Mouse (Mus musculus): Measurements from ENCODE around the gene Slc17a9. TPM values are rescaled to one million over a fixed set of nuclear protein-coding genes. Genes with fewer than 3 reads are reported as not detected.
A peak's percentile ranks its signal among the peaks of the same experiment; 100 is the strongest.

Slc17a9 gene
- total and polyA plus RNA-seq, 3 experiments: 6.7 to 16.1 TPM; not detected in 1

- Histone ChIP-seq H3K9ac (ENCODE audit: control insufficient read depth, low read depth, low read length, poor library complexity, severe bottlenecking) (no peak overlapping the region), H3K4me3 (ENCODE audit: control insufficient read depth in 1 of 2, insufficient read depth in 1 of 2, low read depth in 2 of 2, low read length in 2 of 2) (no peak overlapping the region), H3K4me1 (ENCODE audit: control insufficient read depth in 1 of 2, insufficient read depth in 2 of 2, low read length in 2 of 2) (peaks cover 12 to 30% of the 10 kb centered on the region in 2 experiments), H3K9me3 (replicated peaks; ENCODE audit: insufficient read depth, low read length) (no peaks in the 10 kb centered on the region), H3K36me3 (ENCODE audit: control insufficient read depth in 1 of 2, insufficient read depth in 2 of 2, low read length in 2 of 2) (peaks cover 35 to 36% of the 10 kb centered on the region in 2 experiments), H3K79me2 (ENCODE audit: control insufficient read depth, insufficient read depth, low read length, poor library complexity) (peaks cover 41% of the 10 kb centered on the region), H3K27ac (ENCODE audit: control insufficient read depth, low read depth, low read length) (no peak overlapping the region), H3K27me3 (ENCODE audit: control insufficient read depth in 1 of 2, insufficient read depth in 2 of 2, low read length in 2 of 2) (no peaks in the 10 kb centered on the region)
- no peak for DNase-seq (ENCODE audit: low read depth, low spot score)
- no peak for TF ChIP-seq ELF1 (IDR thresholded peaks at IDR 0.05; ENCODE audit: low read depth, low read length)
- TF ChIP-seq HCFC1 (IDR thresholded peaks at IDR 0.05; ENCODE audit: low read depth, low read length): no peak
- no peak for TF ChIP-seq NELFE (IDR thresholded peaks at IDR 0.05; ENCODE audit: low read depth, low read length)
- TF ChIP-seq GATA1 (IDR thresholded peaks at IDR 0.05; ENCODE audit: low read depth, low read length): no peak
- TF ChIP-seq GABPA (IDR thresholded peaks at IDR 0.05; ENCODE audit: low read depth, low read length): no peak
- TF ChIP-seq ZNF384 (IDR thresholded peaks at IDR 0.05; ENCODE audit: low read depth, low read length): no peak
- TF ChIP-seq ETS1 (IDR thresholded peaks at IDR 0.05; ENCODE audit: low read depth, low read length): no peak
- TF ChIP-seq MAZ (IDR thresholded peaks at IDR 0.05; ENCODE audit: low read depth, low read length): no peak
- TF ChIP-seq POLR2AphosphoS2 (IDR thresholded peaks at IDR 0.05; ENCODE audit: low read length): no peak
- TF ChIP-seq CTCF (IDR thresholded peaks at IDR 0.05 in 2 of 3, conservative IDR thresholded peaks at IDR 0.05 in 1 of 3; ENCODE audit: control insufficient read depth in 1 of 3, insufficient read depth in 1 of 3, low read depth in 2 of 3, low read length in 3 of 3, poor library complexity in 1 of 3, severe bottlenecking in 1 of 3): no peak
Observed at GRCm38 (mm10) chr2:180689841-180690240, 35.2 kb upstream of the Slc17a9 start.

GRCm38 (mm10) chr2:180692630-180693029 lies 32.4 kb upstream of the Slc17a9 start:
- DNase-seq (ENCODE audit: low read depth, low spot score): peak; percentile 93
- Histone ChIP-seq H3K27me3 (ENCODE audit: control insufficient read depth in 1 of 2, insufficient read depth in 2 of 2, low read length in 2 of 2) (no peaks in the 10 kb centered on the region), H3K79me2 (ENCODE audit: control insufficient read depth, insufficient read depth, low read length, poor library complexity) (peaks cover 63% of the 10 kb centered on the region), H3K36me3 (ENCODE audit: control insufficient read depth in 1 of 2, insufficient read depth in 2 of 2, low read length in 2 of 2) (peaks cover 22 to 53% of the 10 kb centered on the region in 2 experiments), H3K9me3 (replicated peaks; ENCODE audit: insufficient read depth, low read length) (no peaks in the 10 kb centered on the region), H3K27ac (ENCODE audit: control insufficient read depth, low read depth, low read length) (peak overlapping the region; percentile 85), H3K9ac (ENCODE audit: control insufficient read depth, low read depth, low read length, poor library complexity, severe bottlenecking) (peak overlapping the region; percentile 41; the same call in 1 of the 2 replicates), H3K4me1 (ENCODE audit: control insufficient read depth in 1 of 2, insufficient read depth in 2 of 2, low read length in 2 of 2) (peaks cover 19 to 34% of the 10 kb centered on the region in 2 experiments), H3K4me3 (ENCODE audit: control insufficient read depth in 1 of 2, insufficient read depth in 1 of 2, low read depth in 2 of 2, low read length in 2 of 2) (peak overlapping the region in 1 of 2 experiments; percentile 31; a peak in 1 of 4 replicates)
- TF ChIP-seq MYB (IDR thresholded peaks at IDR 0.05; ENCODE audit: low read depth, low read length) (peak; percentile 81), ZC3H11A (IDR thresholded peaks at IDR 0.05; ENCODE audit: low read depth, low read length) (no peak), ELF1 (IDR thresholded peaks at IDR 0.05; ENCODE audit: low read depth, low read length) (peak; percentile 25; the same call in 1 of the 2 replicates), JUND (IDR thresholded peaks at IDR 0.05; ENCODE audit: low read depth, low read length) (peak; percentile 42; the same call in 1 of the 2 replicates), TBP (IDR thresholded peaks at IDR 0.05; ENCODE audit: low read depth, low read length) (peak; percentile 94), RCOR1 (IDR thresholded peaks at IDR 0.05; ENCODE audit: low read depth, low read length) (peak; percentile 91), MAX (IDR thresholded peaks at IDR 0.05; ENCODE audit: low read length) (no peak), CHD1 (IDR thresholded peaks at IDR 0.05; ENCODE audit: low read depth, low read length) (no peak), UBTF (IDR thresholded peaks at IDR 0.05; ENCODE audit: borderline replicate concordance, insufficient read depth, low read depth, low read length) (0 out of 2 replicates have a peak, but pooled peaks have one; percentile 74), ZNF384 (IDR thresholded peaks at IDR 0.05; ENCODE audit: low read depth, low read length) (no peak), TCF12 (IDR thresholded peaks at IDR 0.05; ENCODE audit: low read depth, low read length) (peak; percentile 93), SIN3A (IDR thresholded peaks at IDR 0.05; ENCODE audit: low read length) (peak; percentile 82), TAL1 (IDR thresholded peaks at IDR 0.05; ENCODE audit: low read length) (peak; percentile 85), EP300 (IDR thresholded peaks at IDR 0.05; ENCODE audit: low read depth in 1 of 2, low read length in 2 of 2) (peak; percentile 89), KAT2A (conservative IDR thresholded peaks at IDR 0.05; ENCODE audit: low read depth, low read length) (no peak), ETS1 (IDR thresholded peaks at IDR 0.05; ENCODE audit: low read depth, low read length) (peak; percentile 88), MXI1 (IDR thresholded peaks at IDR 0.05; ENCODE audit: low read depth, low read length) (peak; percentile 76), ZMIZ1 (IDR thresholded peaks at IDR 0.05; ENCODE audit: low read depth, low read length) (no peak), GATA1 (IDR thresholded peaks at IDR 0.05; ENCODE audit: low read depth, low read length) (peak; percentile 82), MAFK (IDR thresholded peaks at IDR 0.05; ENCODE audit: borderline replicate concordance, low read depth, low read length) (0 out of 2 replicates have a peak, but pooled peaks have one; percentile 18), POLR2A (IDR thresholded peaks at IDR 0.05; ENCODE audit: control insufficient read depth in 1 of 2, insufficient read depth in 1 of 2, low read depth in 1 of 2, low read length in 2 of 2, poor library complexity in 1 of 2) (no peak), CHD2 (IDR thresholded peaks at IDR 0.05; ENCODE audit: low read length) (no peak), POLR2AphosphoS5 (IDR thresholded peaks at IDR 0.05; ENCODE audit: borderline replicate concordance, low read depth, low read length) (no peak)

Data from MEL (cell line).